Comparison of ENCODE assay signal across 11 mouse cellular contexts in genomic region chr10:21023142-21023734, GRCm38 (mm10).
DNase-seq lines count a peak whose midpoint lies in the region; ATAC-seq and TF ChIP-seq lines count a peak whose summit lies in the region.
"Had no signal": no experiment of that assay in that cellular context is flagged by ENCODE, and none has a peak within 500 bp of the region (broad histone marks: within the 10 kb centered on the region; RNA-seq: fewer than 3 reads in every experiment).

No protein-coding gene starts in this region.

- H3K9ac ChIP-seq in forebrain, embryonic 15.5 days (replicated peaks) = no peak overlapping the region
- H3K9ac ChIP-seq in forebrain, embryonic 12.5 days = no peak overlapping the region
- H3K9ac ChIP-seq in liver, adult 2 months (ENCODE audit: low read depth, low read length) = no peak overlapping the region
- H3K9ac ChIP-seq: embryonic facial prominence, embryonic 12.5 days; neural tube, embryonic 12.5 days had no signal

- no peak overlapping the region for H3K27ac ChIP-seq in forebrain, embryonic 15.5 days (replicated peaks)
- no peak overlapping the region for H3K27ac ChIP-seq in forebrain, embryonic 12.5 days
- no peak overlapping the region for H3K27ac ChIP-seq in liver, adult 2 months (replicated peaks; ENCODE audit: insufficient read depth, low read depth, low read length)
- H3K27ac ChIP-seq: embryonic facial prominence, embryonic 12.5 days; neural tube, embryonic 12.5 days had no signal

- H3K4me3 ChIP-seq in forebrain, embryonic 15.5 days = no peak overlapping the region
- H3K4me3 ChIP-seq in forebrain, embryonic 12.5 days (replicated peaks) = no peak overlapping the region
- H3K4me3 ChIP-seq in liver, adult 2 months (ENCODE audit: insufficient read depth, low read depth, low read length) = no peak overlapping the region
- H3K4me3 ChIP-seq: embryonic facial prominence, embryonic 12.5 days; neural tube, embryonic 12.5 days had no signal

- peak; percentile 32; the same call in 1 of the 2 replicates for ATAC-seq in forebrain, embryonic 15.5 days (replicated peaks)
- ATAC-seq in forebrain, embryonic 12.5 days (ENCODE audit: low FRiP score) = no peak

- no peaks in the 10 kb centered on the region for H3K9me3 ChIP-seq in forebrain, embryonic 15.5 days
- no peaks in the 10 kb centered on the region for H3K9me3 ChIP-seq in forebrain, embryonic 12.5 days
- H3K9me3 ChIP-seq: embryonic facial prominence, embryonic 12.5 days; neural tube, embryonic 12.5 days had no signal

- no peaks in the 10 kb centered on the region for H3K36me3 ChIP-seq in forebrain, embryonic 15.5 days
- no peaks in the 10 kb centered on the region; the same call in 1 of the 2 replicates for H3K36me3 ChIP-seq in forebrain, embryonic 12.5 days (replicated peaks)
- no peaks in the 10 kb centered on the region for H3K36me3 ChIP-seq in liver, adult 2 months (ENCODE audit: control insufficient read depth, insufficient read depth, low read length)
- H3K36me3 ChIP-seq: embryonic facial prominence, embryonic 12.5 days had no signal

- no peaks in the 10 kb centered on the region for H3K27me3 ChIP-seq in forebrain, embryonic 15.5 days
- H3K27me3 ChIP-seq in forebrain, embryonic 12.5 days = no peaks in the 10 kb centered on the region
- no peaks in the 10 kb centered on the region for H3K27me3 ChIP-seq in liver, adult 2 months (ENCODE audit: control insufficient read depth, insufficient read depth, low read length)
- H3K27me3 ChIP-seq: embryonic facial prominence, embryonic 12.5 days; neural tube, embryonic 12.5 days had no signal

- no peak overlapping the region for H3K4me2 ChIP-seq in forebrain, embryonic 15.5 days (replicated peaks)
- H3K4me2 ChIP-seq in forebrain, embryonic 12.5 days = no peak overlapping the region
- H3K4me2 ChIP-seq: embryonic facial prominence, embryonic 12.5 days; neural tube, embryonic 12.5 days had no signal

- no peak for TF ChIP-seq CTCF in liver, adult 2 months (IDR thresholded peaks at IDR 0.05; ENCODE audit: low read depth, low read length)

- WGBS in forebrain, embryonic 15.5 days = 88% methylated on average over 7 of the region's 7 CpGs
- 93% methylated on average over 7 of the region's 7 CpGs for WGBS in forebrain, embryonic 12.5 days
- WGBS in liver, adult 2 months = 60% methylated on average over 7 of the region's 7 CpGs

- H3K4me1 ChIP-seq in forebrain, embryonic 15.5 days = no peaks in the 10 kb centered on the region
- H3K4me1 ChIP-seq in forebrain, embryonic 12.5 days = no peaks in the 10 kb centered on the region
- no peaks in the 10 kb centered on the region for H3K4me1 ChIP-seq in liver, adult 2 months (ENCODE audit: control insufficient read depth, insufficient read depth, low read length)
- H3K4me1 ChIP-seq: neural tube, embryonic 12.5 days had no signal

- no peaks in the 10 kb centered on the region for H3K79me2 ChIP-seq in liver, adult 2 months (ENCODE audit: control insufficient read depth, insufficient read depth, low read length)

- DNase-seq in 3T3-L1 (ENCODE audit: low read depth, low spot score) = peak; percentile 26
- peak; percentile 89 for DNase-seq in MN1 (ENCODE audit: low spot score)
- peak; percentile 10 for DNase-seq in liver, adult 2 months (ENCODE audit: extremely low read depth, low read depth, low spot score)
- no peak for DNase-seq in kidney, postnatal 36 days
- DNase-seq in lung, postnatal 25 days (ENCODE audit: low spot score) = no peak
- DNase-seq in embryo, embryonic 10 days (ENCODE audit: low spot score) = no peak
- DNase-seq: lung, postnatal 4 days had no signal

- no peak for TF ChIP-seq POLR2A in liver, adult 2 months (IDR thresholded peaks at IDR 0.05; ENCODE audit: extremely low read depth, insufficient read depth, low read length)

Comparison
In these comparisons a context has a peak if more than half of its experiments do, and no peak if none do; other contexts are left out.
1. DNase-seq: peak in 3T3-L1 (single experiment), MN1 (single experiment) and liver, adult 2 months (single experiment); none in kidney, postnatal 36 days (0 of 2), lung, postnatal 25 days (single experiment) and embryo, embryonic 10 days (single experiment).